23 mouse cellular contexts compared by ENCODE assay signal in the genomic region with DNA sequence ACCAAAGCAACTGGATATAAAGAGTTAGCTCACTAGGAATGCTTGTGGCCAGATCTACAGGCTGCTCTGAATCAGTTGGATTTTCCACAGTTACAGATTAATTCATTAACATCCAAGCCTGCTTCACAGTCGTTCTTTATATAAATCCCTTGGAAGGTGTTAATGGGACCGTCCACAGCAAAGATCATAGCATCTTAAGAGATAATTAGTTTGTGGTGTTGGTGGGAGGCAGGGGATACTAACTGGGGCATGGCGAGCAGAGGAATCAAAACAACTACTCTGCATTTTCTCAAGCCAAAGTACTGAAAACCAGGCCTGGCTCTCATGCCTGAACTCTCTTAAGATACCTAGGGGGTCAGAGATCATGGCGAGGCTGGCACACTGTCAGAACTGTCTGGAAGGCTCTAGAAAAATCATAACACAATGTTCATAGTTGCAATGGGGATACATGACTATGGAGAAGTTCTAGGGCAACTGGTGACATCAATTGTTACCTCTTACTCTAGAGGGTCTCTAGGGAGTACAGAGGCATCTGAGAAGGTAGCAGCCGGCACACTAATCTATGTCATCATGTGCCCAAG.
DNase-seq lines count a peak whose midpoint lies in the region; TF ChIP-seq lines count a peak whose summit lies in the region.
"Had no signal": no experiment of that assay in that cellular context is flagged by ENCODE, and none has a peak within 500 bp of the region (broad histone marks: within the 10 kb centered on the region; RNA-seq: fewer than 3 reads in every experiment).

No protein-coding gene starts in this region.

- H3K27ac ChIP-seq in layer of hippocampus, adult 2 months = peak overlapping the region; percentile 90
- H3K27ac ChIP-seq: forebrain, embryonic 10.5 days; forebrain, embryonic 13.5 days; heart, embryonic 15.5 days; hindbrain, embryonic 13.5 days had no signal

- peak; percentile 12 for DNase-seq in kidney, adult 9 months
- no peak for DNase-seq in kidney, adult 11 months
- no peak for DNase-seq in layer of hippocampus, adult 2 months (ENCODE audit: low spot score in 2 of 2)
- DNase-seq in layer of hippocampus, adult 11-12 months (ENCODE audit: low spot score) = no peak
- DNase-seq in kidney, postnatal 4 days = peak; percentile 18 to 21
- no peak for DNase-seq in urinary bladder, postnatal 25 days (ENCODE audit: low spot score)
- DNase-seq: adrenal gland, adult 8-10 months; adrenal gland, postnatal 25 days; cerebellum, adult 11-12 months; cerebellum, adult 8-10 months; cerebellum, postnatal 10 days; cerebellum, postnatal 36 days; embryo, embryonic 11 days; gastrocnemius, postnatal 10 days; gastrocnemius, postnatal 36 days; heart, postnatal 10 days; heart, postnatal 36 days had no signal

- no peak overlapping the region for H3K4me3 ChIP-seq in layer of hippocampus, adult 2 months
- H3K4me3 ChIP-seq: forebrain, embryonic 10.5 days; forebrain, embryonic 13.5 days; heart, embryonic 12.5 days; heart, embryonic 15.5 days; hindbrain, embryonic 10.5 days; hindbrain, embryonic 13.5 days had no signal

- no peak for TF ChIP-seq CTCF in layer of hippocampus, adult 2 months (conservative IDR thresholded peaks at IDR 0.05)

Comparison
In these comparisons a context has a peak if more than half of its experiments do, and no peak if none do; other contexts are left out.
1. DNase-seq: peak in kidney, adult 9 months (single experiment) and kidney, postnatal 4 days (2 of 2); none in kidney, adult 11 months (single experiment), layer of hippocampus, adult 2 months (0 of 2), layer of hippocampus, adult 11-12 months (single experiment) and urinary bladder, postnatal 25 days (single experiment).